Mouse (Mus musculus): ENCODE data around the gene Ubiad1. TPM values are rescaled to one million over a fixed set of nuclear protein-coding genes. Genes with fewer than 3 reads are reported as not detected.

Gene Ubiad1
- total RNA-seq, 2 experiments from 2014 or later, result 8.1 to 8.7 TPM

DNA sequence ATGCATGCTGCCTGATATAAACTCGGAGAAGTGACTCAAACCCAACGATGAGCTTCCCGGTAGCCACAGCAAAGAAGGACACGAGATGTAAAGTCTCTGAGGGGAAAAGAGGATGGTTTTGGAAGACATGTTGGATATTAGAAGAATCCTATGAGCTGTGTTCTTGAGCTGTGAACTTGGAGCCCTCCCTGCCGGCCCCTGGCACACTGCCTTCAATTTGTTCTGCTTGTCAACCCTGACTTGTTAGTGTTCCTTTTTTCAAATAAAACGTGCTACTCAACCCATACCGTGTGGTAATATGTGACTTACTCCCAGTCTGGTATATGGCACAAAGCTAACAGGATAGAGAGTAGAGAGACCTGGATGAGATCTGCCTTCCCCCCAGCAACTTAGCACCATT lies 59.3 kb downstream of the Ubiad1 start:
- peak overlapping the region; percentile 96 for H3K27ac ChIP-seq
- TF ChIP-seq CTCF (conservative IDR thresholded peaks at IDR 0.05), result no peak
- no peak for DNase-seq (ENCODE audit: low spot score in 2 of 2)

More for the DNA sequence above, 59.3 kb downstream of the Ubiad1 start:
- no peak overlapping the region for H3K4me3 ChIP-seq

Other genes starting within 250 kb of the Ubiad1 start
- gene Disp3, start 156.8 kb downstream of the Ubiad1 start, total RNA-seq (2021), result 10 to 100 TPM; 38.9 to 40.7 TPM
- 100 to 1,000 TPM in 1 of 2 experiments, 10 to 100 TPM in 1; 95.2 to 100 TPM for gene Mtor, start 3.8 kb upstream of the Ubiad1 start, total RNA-seq (2021)
- under 1 TPM; 0.22 to 0.38 TPM for gene Angptl7, start 55.7 kb upstream of the Ubiad1 start, total RNA-seq (2021)
- 10 to 100 TPM; 49.0 to 56.8 TPM for gene Exosc10, start 113.7 kb upstream of the Ubiad1 start, total RNA-seq (2021)
- gene Srm, start 146.7 kb upstream of the Ubiad1 start, total RNA-seq (2021), result 10 to 100 TPM; 68.1 to 70.2 TPM
- gene Masp2, start 157.8 kb upstream of the Ubiad1 start, total RNA-seq (2021), result 1 to 10 TPM; 3.8 to 5.4 TPM
- 100 to 1,000 TPM; 233 to 237 TPM for gene Tardbp, start 182.2 kb upstream of the Ubiad1 start, total RNA-seq (2021)
- gene Gm572, start 198.5 kb upstream of the Ubiad1 start, total RNA-seq (2021), result not detected